Mouse (Mus musculus) urinary bladder, adult 2 months (tissue): Measurements from ENCODE around the gene Hist2h3c2. TPM values are rescaled to one million over a fixed set of nuclear protein-coding genes. Genes with fewer than 3 reads are reported as not detected.
"Not testable (repeated sequence)": the region's sequence is repeated elsewhere in the genome, so short reads cannot be mapped to it uniquely, and the experiment has no call there.

Experiments used
- DNase-seq: peaks from one replicate; pipeline ENCODE4 v3.0.0; 2022; ENCODE audit warnings: low spot score
- polyA plus RNA-seq: library from polyadenylated mRNA; depleted of rRNA; stranded (reverse); fragments of >200 nt; gene quantifications from 2 replicates; pipeline ENCODE4 v1.2.3, GENCODE M21; 2012

Hist2h3c2 gene
- polyA plus RNA-seq, 1 experiment, result 8.6 TPM

- DNase-seq, result no peak
Observed at GRCm38 (mm10) chr3:96261623-96262022, 22.7 kb upstream of the Hist2h3c2 start.

- DNase-seq, result no peak
Observed at GRCm38 (mm10) chr3:96260220-96260619, 21.3 kb upstream of the Hist2h3c2 start.

GRCm38 (mm10) chr3:96257190-96257589, 18.3 kb upstream of the Hist2h3c2 start:
- no peak for DNase-seq

GRCm38 (mm10) chr3:96255926-96256593, 17.1 kb upstream of the Hist2h3c2 start:
- DNase-seq, result no peak

- no peak for DNase-seq
Observed at GRCm38 (mm10) chr3:96254683-96255355, 15.9 kb upstream of the Hist2h3c2 start.

GRCm38 (mm10) chr3:96251787-96252186, 12.9 kb upstream of the Hist2h3c2 start:
- DNase-seq, result no peak

GRCm38 (mm10) chr3:96250890-96251289, 12.0 kb upstream of the Hist2h3c2 start:
- no peak for DNase-seq

GRCm38 (mm10) chr3:96249034-96249345, 10.1 kb upstream of the Hist2h3c2 start:
- DNase-seq, result no peak

GRCm38 (mm10) chr3:96248141-96249033, 9.5 kb upstream of the Hist2h3c2 start:
- DNase-seq, result no peak

GRCm38 (mm10) chr3:96247356-96248140, 8.6 kb upstream of the Hist2h3c2 start:
- DNase-seq, result no peak

- not testable (repeated sequence) for DNase-seq
Observed at GRCm38 (mm10) chr3:96246427-96246856, 7.5 kb upstream of the Hist2h3c2 start, which contains the start of gene Hist2h3c1. Hist2h3c1 (plus strand) TSS chr3:96246685.

- not testable (repeated sequence) for DNase-seq
Observed at GRCm38 (mm10) chr3:96246018-96246417, 7.1 kb upstream of the Hist2h3c2 start.

- DNase-seq, result peak; percentile 84
Observed at GRCm38 (mm10) chr3:96245003-96245886, 6.3 kb upstream of the Hist2h3c2 start, which contains the start of gene Hist2h2aa1. Hist2h2aa1 (plus strand) TSS chr3:96245497.

- no peak for DNase-seq
Observed at GRCm38 (mm10) chr3:96243921-96244572, 5.1 kb upstream of the Hist2h3c2 start.

GRCm38 (mm10) chr3:96240799-96241197, 1.9 kb upstream of the Hist2h3c2 start:
- DNase-seq, result no peak

- DNase-seq, result peak; percentile 97
Observed at GRCm38 (mm10) chr3:96239949-96240798, 1.2 kb upstream of the Hist2h3c2 start, which contains the start of gene Hist2h2aa2. Hist2h2aa2 (minus strand) TSS chr3:96240276.

- DNase-seq, result no peak
Observed at GRCm38 (mm10) chr3:96237904-96238511, 919 bp downstream of the Hist2h3c2 start.

- DNase-seq, result no peak
Observed at GRCm38 (mm10) chr3:96237335-96237903, 1.5 kb downstream of the Hist2h3c2 start.
